Mouse (Mus musculus) urinary bladder, postnatal 25 days (tissue): ENCODE results near the gene Selenon.

Experiments
- DNase-seq: peaks from one replicate; pipeline ENCODE4 v3.0.0; 2022; ENCODE audit warnings: low spot score

Selenon gene

GRCm38 (mm10) chr4:134543261-134543660, 8.7 kb downstream of the Selenon start:
- DNase-seq, result peak; percentile 94

- no peak for DNase-seq
These were observed 9.2 kb downstream of the Selenon start for GRCm38 (mm10) chr4:134542726-134543125.

DNA sequence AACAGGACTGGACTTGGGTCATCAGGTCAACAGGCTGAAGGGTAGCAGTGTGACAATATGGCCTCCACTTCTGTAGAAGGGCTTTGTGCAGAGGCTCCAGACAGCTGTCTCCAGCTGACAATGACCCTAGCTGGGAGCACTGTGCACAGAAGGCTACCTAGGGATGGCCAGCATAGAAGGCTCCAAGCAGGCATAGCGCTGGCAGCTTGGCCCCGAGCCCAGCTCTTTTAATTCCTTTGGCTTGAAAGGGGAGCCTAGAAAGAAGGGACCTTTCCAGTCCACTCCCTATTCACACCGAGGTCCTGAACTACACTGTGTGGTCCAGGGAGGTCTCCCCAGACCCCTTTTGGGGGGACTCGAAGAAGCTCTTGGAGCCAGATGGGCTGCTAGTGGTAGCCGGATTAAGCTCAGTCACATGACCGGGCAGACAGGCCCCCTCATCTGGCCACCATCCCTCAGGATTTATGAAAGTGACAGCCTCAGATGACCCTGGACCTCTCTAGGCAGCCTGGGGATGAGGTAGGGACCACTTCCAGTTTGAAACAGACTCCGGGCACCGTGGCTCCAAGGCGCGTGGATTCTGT, 12.9 kb downstream of the Selenon start:
- DNase-seq, result no peak

DNA sequence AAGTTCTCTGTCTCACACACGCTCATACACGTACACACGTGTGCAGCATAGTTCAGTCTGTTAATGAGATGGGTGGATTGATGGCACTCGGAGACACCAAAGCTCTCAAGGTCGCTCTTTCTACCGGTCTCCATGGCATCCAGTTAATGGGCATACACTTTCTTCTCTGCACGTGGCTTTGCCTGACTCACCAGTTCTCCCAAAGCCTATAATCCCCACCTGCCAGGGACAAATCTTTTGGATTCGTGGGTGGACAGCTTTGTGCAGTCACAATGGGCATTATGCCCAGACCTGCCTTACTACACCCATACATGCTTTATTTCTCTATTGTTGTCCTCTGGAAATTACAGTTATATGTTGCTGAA, 16.2 kb downstream of the Selenon start:
- no peak for DNase-seq

DNA sequence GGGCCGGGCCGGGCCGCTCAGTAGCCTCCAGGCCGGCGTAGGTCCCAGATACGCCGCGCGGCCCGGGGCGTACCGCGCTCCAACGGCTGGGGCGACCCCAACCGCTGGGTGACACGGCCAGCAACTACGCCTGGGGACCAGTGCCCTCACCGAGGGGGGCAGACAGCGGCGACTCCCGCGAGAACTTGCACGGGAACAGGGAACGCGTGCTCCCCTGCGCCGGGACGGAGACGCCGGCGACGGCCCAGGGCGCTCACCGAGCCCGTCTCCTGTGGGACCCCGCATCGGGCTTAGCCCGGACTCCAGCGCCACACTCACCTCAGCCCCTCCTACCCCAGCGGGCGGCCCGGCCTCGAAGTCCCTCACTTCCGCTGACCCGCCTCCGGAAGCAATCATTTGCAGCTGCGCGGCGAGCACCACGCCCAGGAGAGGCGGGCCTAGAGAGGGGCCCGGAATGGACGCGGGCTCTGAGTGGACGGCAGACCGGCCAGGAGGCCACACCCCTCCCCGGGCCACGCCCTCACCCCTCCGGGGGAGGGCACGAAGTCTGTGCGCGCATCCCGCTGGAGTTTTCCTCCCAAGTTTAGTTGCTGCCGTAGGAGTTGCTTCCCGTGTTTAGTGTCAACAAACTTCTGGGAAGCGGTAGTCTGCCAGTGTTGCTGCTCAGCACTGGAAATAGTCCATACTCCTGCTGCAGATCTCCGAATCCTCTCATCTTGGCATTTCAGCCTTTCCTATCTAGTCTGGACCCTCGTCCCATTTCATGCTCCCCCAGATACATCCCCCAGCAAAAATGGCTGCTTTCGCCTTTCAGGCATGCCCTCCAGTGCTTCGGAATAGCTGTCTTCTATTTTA, 16.8 kb downstream of the Selenon start, which contains the start of gene Mtfr1l:
Mtfr1l (minus strand) TSS at position 456 of the 855 bp plus-strand sequence.
- peak; percentile 96 for DNase-seq

- DNase-seq, result peak; percentile 75
These were observed 17.7 kb downstream of the Selenon start for GRCm38 (mm10) chr4:134534124-134534886.

DNA sequence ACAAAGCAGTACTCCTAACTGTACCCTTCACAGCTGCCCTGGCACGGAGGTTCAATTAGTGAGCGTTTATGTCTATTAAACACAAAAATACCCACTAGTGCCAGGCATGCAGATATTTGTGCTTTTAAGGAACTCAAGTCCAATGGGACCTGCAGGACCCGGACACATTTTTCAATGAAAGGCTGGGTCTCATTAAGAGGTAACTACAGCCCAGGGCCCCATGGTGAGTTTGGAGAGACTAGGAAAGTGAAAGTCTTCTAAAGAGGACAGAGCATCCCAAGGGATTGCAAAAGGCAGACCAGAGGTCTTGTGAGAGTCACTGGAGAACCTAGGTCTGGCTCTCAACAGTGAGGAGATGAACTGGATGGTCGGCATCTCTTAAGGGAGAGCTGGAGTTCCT, 18.5 kb downstream of the Selenon start:
- no peak for DNase-seq

- DNase-seq, result no peak
These were observed 19.0 kb downstream of the Selenon start for GRCm38 (mm10) chr4:134532928-134533327.

- no peak for DNase-seq
These were observed 25.7 kb downstream of the Selenon start for GRCm38 (mm10) chr4:134526220-134526619.

- DNase-seq, result no peak
These were observed 26.2 kb downstream of the Selenon start for GRCm38 (mm10) chr4:134525806-134526205.

DNA sequence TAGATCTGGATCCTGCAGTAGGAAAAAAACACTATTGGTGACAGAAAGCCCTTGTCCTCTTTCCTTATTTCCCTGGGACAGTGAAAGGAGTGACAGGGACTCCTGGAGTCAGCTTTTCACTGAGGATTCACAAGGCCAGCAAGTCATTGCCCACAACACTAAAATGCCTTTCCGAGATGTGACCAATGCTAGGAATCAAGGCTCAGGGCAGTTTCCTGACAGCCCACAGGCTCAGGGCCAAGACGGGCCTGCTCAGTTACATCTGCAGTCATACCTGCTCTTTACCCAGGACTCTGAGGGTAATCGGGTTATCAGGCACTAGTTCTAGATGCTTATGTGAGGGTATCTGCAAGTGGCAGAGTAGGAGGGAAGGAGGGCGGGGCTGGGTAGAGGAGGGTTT, 28.5 kb downstream of the Selenon start:
- no peak for DNase-seq

DNA sequence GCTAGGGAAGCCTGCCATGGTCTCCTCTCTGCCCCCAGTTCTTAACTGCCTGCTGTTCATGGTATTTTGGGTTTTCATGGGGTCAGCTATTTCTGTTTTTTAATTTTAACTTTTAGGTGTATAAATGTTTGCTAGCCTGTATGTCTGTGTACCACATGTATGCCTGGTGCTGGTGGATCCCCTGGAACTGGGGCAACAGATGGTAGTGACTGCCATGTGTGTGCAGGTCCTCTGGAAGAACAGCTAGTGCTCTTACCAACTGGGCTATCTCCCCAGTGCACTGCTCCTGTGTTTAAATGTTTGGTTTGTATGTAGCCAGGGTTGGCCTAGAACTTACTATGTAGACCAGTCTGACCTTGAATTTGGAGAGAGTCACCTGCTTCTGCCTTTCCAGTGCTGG, 32.7 kb downstream of the Selenon start:
- DNase-seq, result no peak

- no peak for DNase-seq
These were observed 33.4 kb downstream of the Selenon start for GRCm38 (mm10) chr4:134518541-134518940.

- no peak for DNase-seq
These were observed 34.2 kb downstream of the Selenon start for GRCm38 (mm10) chr4:134517719-134518118.

DNA sequence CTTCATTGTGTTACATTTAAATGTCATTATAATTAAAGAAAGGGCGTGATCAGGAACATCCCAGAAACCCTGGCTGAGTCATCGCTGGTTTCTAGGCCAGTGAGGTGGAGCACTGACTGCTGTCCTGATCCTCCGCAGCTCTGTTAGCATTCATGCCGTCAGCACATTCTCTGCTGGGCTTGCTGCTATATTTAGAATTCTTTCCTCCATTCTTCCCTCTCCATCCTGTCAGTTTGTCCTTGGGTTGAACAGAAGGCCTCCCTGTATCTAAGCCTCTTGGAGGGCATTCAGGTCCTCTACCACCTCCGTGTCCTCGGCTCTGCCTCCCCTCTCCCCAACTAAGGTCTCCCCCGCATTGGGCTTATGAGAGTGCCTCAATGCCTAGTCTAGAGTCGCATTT, 35.0 kb downstream of the Selenon start:
- DNase-seq, result no peak

DNA sequence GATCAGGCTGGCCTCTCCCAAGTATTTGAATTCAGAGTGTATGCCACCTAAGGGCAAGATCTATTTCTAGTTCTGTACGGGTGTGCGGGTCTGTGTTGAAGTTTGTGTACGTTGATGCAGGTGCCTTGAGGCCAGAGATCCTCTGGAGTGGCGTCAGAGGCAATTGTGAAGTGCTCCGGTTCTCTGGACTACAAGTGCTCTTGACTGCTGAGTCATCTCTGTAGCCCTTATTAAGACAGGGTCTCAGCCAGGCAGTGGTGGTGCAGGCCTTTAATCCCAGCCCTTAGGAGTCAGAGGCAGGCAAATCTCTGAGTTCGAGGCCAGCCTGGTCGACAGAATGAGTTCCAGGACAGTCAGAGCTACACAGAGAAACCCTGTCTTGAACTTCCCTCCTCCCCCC, 36.4 kb downstream of the Selenon start:
- no peak for DNase-seq

DNA sequence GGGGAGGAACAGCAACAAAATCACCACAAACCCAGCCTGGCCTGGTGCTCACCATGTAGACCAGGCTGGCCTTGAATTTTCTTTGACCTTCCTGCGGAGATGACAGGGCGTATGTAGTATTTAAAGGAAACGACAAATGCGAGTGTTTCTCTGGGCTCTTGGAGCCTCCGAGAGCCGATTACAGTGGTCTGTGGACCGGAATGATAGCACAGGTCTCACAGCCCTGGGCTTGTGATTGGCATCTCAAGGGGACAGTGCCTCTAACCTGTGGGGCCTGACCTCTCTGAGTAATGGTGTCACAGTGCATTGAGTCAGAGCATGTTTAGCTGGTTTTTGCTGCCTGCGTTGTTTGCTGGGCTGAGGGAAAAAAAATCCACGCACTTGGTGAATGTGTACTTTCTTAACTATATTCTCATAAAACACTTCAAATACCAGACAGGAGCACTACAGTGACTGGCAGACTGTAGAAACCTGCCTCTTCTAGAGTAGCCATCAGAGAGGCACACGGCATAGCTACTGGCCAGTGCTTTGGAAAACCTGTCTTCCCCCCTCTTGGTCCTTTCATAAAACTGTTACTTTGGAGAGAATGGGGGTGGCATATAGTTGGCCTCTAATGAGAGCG, 37.5 kb downstream of the Selenon start:
- no peak for DNase-seq

- peak; percentile 69 for DNase-seq
These were observed 39.2 kb downstream of the Selenon start for GRCm38 (mm10) chr4:134512798-134513197.

DNA sequence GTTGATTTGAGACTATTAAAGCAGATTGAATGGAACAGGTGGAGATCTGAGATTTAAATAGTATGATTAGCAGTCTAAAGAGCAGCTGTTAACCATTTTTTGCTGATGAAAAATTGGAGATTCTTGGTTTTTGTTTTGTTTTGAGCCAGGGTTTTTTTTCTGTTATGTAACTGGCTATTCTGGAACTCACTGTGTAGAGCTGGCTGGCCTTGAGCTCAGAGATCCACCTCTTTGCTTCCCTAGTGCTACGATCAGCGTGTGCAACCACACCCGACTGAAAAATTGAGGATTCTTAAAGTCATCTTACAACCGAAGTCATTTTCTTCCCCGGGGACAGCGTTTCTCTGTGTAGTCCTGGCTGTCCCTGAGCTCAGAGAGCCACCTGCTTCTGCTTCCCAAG, 40.2 kb downstream of the Selenon start:
- DNase-seq, result no peak

- DNase-seq, result peak; percentile 91
These were observed 41.0 kb downstream of the Selenon start, which contains the start of gene Aunip for GRCm38 (mm10) chr4:134510845-134511411. Gene Aunip (plus strand): TSS chr4:134510999.

DNA sequence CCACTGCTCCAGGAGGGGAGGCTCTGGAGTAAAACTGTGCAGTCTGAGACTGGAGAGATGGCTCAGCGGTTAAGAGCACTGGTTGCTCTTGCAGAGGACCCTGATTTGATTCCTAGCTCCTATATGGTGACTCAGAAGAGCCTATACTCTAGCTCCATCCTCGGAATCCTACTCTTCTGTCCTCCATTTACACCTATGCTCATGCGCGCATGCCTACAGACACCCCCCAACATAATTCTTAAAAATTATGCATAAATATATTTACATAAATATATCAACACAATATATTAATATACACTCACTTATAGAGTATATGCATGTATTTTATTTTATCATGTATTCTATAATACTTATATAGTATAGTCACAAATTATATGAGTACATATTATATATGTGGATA, 41.6 kb downstream of the Selenon start:
- no peak for DNase-seq

DNA sequence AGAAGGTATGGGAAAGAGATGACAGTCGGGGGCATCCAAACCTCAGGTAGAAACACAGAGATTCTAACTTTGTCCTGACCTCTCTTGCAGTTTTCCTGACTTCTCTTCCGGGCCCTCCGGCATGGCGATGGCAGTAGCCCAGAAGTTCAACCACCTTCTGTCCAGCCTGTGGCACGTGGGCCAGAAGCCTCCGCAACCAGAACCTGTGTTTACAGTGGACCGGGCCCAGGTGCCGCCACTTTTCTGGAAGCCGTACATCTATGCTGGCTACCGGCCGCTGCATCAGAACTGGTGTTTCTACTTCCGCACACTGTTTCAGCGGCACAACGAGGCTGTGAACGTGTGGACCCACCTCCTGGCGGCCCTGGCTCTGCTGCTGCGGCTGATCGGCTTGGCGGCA, 45.3 kb downstream of the Selenon start:
- no peak for DNase-seq
